Mouse (Mus musculus) forebrain, embryonic 12.5 days (tissue): ENCODE results near the gene Ackr1. TPM values are rescaled to one million over a fixed set of nuclear protein-coding genes. Genes with fewer than 3 reads are reported as not detected.

Experiments used
- ATAC-seq: fragments of 200-750 bp; cut with Nextera tagmentation; 2 replicates; pipeline ENCODE4 v1.8.0; 2017; ENCODE audit warnings: moderate TSS enrichment; ENCODE audit not compliant: low FRiP score
- H3K27ac ChIP-seq: fragments of 300-500 bp; sonication (generic); 2 replicates; pipeline ENCODE4 v1.5.1; 2016; ENCODE audit warnings: mild to moderate bottlenecking
- H3K27me3 ChIP-seq: fragments of 300-500 bp; sonication (generic); 2 replicates; pipeline ENCODE4 v1.6.1; 2016; ENCODE audit warnings: mild to moderate bottlenecking
- H3K36me3 ChIP-seq: fragments of 300-500 bp; sonication (generic); replicated peaks from 2 replicates; pipeline ENCODE4 v1.6.1; 2016; ENCODE audit warnings: mild to moderate bottlenecking
- H3K4me1 ChIP-seq: fragments of 300-500 bp; sonication (generic); 2 replicates; pipeline ENCODE4 v1.6.1; 2016
- H3K4me2 ChIP-seq: fragments of 300-500 bp; sonication (generic); 2 replicates; pipeline ENCODE4 v1.6.1; 2016; ENCODE audit warnings: mild to moderate bottlenecking, moderate library complexity
- H3K4me3 ChIP-seq: fragments of 300-500 bp; sonication (generic); replicated peaks from 2 replicates; pipeline ENCODE4 v1.5.1; 2016; ENCODE audit warnings: mild to moderate bottlenecking
- H3K9ac ChIP-seq: fragments of 300-500 bp; sonication (generic); 2 replicates; pipeline ENCODE4 v1.6.1; 2016; ENCODE audit warnings: mild to moderate bottlenecking
- H3K9me3 ChIP-seq: fragments of 300-500 bp; sonication (generic); 2 replicates; pipeline ENCODE4 v1.6.1; 2016
- WGBS: fragments of 180-500 bp; shearing (Covaris S2); methylation state at CpG from one replicate; pipeline ENCODE4 v1.1.7; 2016; 5-methylcytosine and 5-hydroxymethylcytosine counted together
- polyA plus RNA-seq: library from polyadenylated mRNA; unstranded; fragments of >200 nt; fragmentation: Nextera tagmentation; extraction: Ambion mirVana; gene quantifications from 2 replicates; pipeline ENCODE4 v1.2.1, GENCODE M21; 2016

The Ackr1 gene
- polyA plus RNA-seq, 1 experiment from 2014 or later = 5.1 TPM

DNA sequence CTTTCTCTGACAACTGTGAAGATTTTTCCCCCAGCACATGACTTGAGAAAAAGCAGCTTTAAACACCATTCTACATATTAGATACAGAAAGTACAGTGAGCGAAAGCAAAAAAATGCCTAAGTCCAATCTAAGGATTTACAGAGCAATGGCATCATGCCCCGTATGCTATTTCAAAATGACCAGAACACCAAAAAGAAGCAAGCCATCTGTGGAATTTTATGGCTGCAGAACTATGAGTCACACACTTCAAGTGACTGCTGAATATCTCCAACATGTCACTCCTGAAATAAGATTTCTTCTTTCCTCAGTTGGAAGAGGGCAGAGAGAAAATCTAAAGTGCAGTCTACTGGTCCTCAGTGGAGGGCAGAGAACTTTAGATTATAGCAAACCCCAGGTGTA is 29.9 kb upstream of the Ackr1 start:
- Histone ChIP-seq H3K4me2 (no peak overlapping the region), H3K27me3 (no peaks in the 10 kb centered on the region), H3K9ac (no peak overlapping the region), H3K4me3 (no peak overlapping the region), H3K4me1 (peaks cover 26% of the 10 kb centered on the region), H3K36me3 (no peaks in the 10 kb centered on the region; the same call in 1 of the 2 replicates), H3K9me3 (no peaks in the 10 kb centered on the region), H3K27ac (no peak overlapping the region)
- WGBS = 94% methylated on average over 2 of the region's 2 CpGs
- ATAC-seq = no peak

DNA sequence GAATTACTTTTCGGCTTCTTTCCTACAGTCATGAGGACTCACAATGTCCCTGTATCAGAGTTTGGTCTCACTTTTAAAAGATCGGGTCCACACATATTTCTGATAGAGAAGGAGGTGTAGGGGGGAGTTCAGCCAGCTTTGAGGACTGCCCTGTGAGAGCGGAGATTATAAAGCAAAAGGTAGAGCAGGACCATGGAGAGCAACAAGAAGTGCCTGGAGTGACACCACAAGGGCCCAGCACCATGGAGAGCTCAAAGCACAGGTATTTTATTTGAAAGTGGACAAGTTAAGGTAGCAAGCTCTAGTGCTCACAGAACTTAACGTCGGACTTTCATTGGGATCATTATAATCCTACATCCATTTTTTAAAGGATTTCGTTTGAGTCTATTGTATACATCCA is 28.1 kb upstream of the Ackr1 start:
- no peaks in the 10 kb centered on the region; the same call in 1 of the 2 replicates for H3K36me3 ChIP-seq
- ATAC-seq = no peak
- H3K4me3 ChIP-seq = no peak overlapping the region
- no peaks in the 10 kb centered on the region for H3K27me3 ChIP-seq
- no peak overlapping the region for H3K9ac ChIP-seq
- peaks cover 22% of the 10 kb centered on the region for H3K4me1 ChIP-seq
- WGBS = 57% methylated on average over 6 of the region's 6 CpGs
- no peak overlapping the region for H3K27ac ChIP-seq
- no peak overlapping the region for H3K4me2 ChIP-seq
- H3K9me3 ChIP-seq = no peaks in the 10 kb centered on the region

DNA sequence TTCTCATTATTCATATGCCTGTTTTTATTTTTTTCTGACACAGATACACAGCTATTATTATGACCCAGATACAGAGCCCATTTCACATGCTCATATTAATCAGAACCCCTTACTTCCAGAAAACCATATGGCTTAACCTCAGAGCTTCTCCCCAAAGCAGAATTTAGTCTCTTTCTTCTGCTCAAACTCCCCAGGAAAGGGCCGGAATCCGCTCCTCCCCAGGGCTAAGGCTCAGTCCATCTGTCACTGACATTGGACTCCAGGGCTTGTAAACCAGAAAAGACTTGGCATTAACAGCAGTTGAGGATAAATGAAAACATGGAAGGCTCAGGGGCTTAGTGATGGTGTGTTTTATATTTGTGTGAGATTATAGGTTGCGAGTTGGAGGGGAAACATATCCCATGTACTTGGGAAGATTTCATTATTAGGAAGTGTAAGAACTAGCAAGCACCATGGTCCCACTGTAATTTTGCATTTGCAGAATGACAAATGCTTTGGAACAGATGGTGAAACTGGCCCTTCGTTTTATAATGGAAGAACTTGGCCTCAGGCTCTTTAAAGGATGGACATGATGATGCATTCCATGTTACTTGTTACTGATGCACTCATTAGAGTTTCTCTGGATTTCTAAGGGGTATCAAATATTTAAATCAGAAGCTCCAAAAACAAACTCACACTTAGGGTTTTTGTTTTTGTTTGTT is 26.2 kb upstream of the Ackr1 start:
- ATAC-seq = no peak
- H3K27ac ChIP-seq = 0 out of 2 replicates have a peak overlapping the region, but pooled peaks have one; percentile 6
- H3K4me3 ChIP-seq = no peak overlapping the region
- WGBS = 84% methylated on average over 4 of the region's 4 CpGs
- no peaks in the 10 kb centered on the region for H3K9me3 ChIP-seq
- H3K4me1 ChIP-seq = peaks cover 12% of the 10 kb centered on the region
- no peaks in the 10 kb centered on the region for H3K27me3 ChIP-seq
- no peaks in the 10 kb centered on the region; the same call in none of the 2 replicates for H3K36me3 ChIP-seq
- no peak overlapping the region for H3K9ac ChIP-seq
- no peak overlapping the region for H3K4me2 ChIP-seq

DNA sequence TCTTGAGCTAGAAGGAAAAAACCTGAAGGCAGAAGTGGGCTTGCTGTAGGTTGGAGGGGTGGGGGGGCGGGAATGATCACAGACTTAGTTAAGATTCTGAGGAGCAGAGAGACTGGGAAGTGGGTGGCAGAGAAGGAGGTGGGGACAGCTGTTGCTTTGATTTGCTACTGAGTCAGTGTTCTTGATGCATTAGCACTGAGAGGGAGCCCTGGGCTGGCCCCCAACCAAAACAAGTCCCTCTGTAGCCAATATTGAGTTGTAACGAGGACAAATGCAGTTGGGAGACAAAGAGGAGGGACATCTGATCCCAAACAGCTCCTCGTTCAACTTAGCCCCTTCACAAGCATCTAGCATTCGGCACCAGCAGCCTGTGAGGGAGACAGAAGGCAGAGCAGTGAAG is 24.2 kb upstream of the Ackr1 start:
- WGBS = 38% methylated on average over 4 of the region's 4 CpGs
- no peak overlapping the region for H3K4me3 ChIP-seq
- H3K4me2 ChIP-seq = no peak overlapping the region
- H3K9ac ChIP-seq = no peak overlapping the region
- peaks cover 12% of the 10 kb centered on the region for H3K4me1 ChIP-seq
- no peaks in the 10 kb centered on the region; the same call in 1 of the 2 replicates for H3K36me3 ChIP-seq
- H3K27me3 ChIP-seq = no peaks in the 10 kb centered on the region
- H3K9me3 ChIP-seq = no peaks in the 10 kb centered on the region
- no peak overlapping the region for H3K27ac ChIP-seq
- no peak for ATAC-seq

DNA sequence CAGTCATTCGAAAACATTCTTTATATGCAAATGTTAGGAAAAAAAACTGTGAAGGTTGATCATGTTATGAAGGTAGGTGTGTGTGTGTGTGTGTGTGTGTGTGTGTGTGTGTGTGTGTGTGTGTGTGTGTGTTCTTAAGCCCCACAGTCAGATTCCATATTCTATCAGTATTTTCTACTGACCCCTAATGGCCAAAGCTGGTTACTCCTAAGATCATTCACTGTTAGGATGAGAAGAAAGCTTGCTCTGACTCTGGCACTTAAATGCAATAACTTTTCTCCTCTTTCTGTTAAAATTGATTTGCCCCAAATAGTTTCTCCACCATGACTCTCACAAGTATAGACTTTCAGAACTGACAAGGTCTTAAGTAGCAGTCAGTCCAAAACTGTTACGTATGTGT is 23.1 kb upstream of the Ackr1 start:
- H3K27me3 ChIP-seq = no peaks in the 10 kb centered on the region
- H3K9me3 ChIP-seq = no peaks in the 10 kb centered on the region
- H3K4me2 ChIP-seq = no peak overlapping the region
- no peaks in the 10 kb centered on the region; the same call in 1 of the 2 replicates for H3K36me3 ChIP-seq
- H3K27ac ChIP-seq = no peak overlapping the region
- no peak overlapping the region for H3K4me3 ChIP-seq
- H3K4me1 ChIP-seq = peaks cover 13% of the 10 kb centered on the region
- no peak for ATAC-seq
- 87% methylated on average over 2 of the region's 2 CpGs for WGBS
- no peak overlapping the region for H3K9ac ChIP-seq

DNA sequence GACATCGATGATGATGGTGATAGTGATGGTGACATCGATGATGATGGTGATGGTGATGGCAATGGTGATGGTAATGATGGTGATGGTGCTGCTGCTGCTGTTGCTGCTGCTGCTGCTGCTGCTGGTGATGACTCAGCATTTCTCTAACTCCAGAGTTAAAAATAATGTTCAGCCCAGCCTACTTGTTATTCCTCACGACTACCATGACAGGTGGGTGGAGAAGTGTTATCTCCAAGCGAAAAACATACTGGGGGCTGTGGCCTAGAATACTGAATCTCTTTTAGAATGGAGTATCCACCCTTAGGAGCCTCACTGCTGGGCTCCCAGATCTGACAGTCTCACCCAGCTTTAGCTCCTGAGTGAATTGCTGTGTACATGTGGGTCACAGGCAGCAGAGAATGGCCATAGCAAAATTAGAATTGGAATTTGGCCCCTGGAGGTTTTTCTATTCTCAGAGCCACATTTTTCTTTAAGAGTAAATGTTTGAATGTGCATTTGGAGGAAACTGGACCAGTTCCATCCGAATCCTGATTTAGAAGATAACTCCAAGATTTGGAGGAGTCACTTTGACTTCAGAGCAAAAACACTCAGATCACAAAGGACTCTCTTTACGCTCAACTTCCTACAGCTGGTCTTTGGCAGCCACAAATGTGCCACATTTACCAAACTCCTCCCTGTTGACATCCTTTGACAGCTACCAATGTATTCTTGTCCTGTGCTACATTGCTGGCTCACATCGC is 21.7 kb upstream of the Ackr1 start:
- Histone ChIP-seq H3K4me2 (no peak overlapping the region), H3K27ac (peak overlapping the region; percentile 42; the same call in 1 of the 2 replicates), H3K4me1 (peaks cover 27% of the 10 kb centered on the region), H3K36me3 (no peaks in the 10 kb centered on the region; the same call in 1 of the 2 replicates), H3K9ac (no peak overlapping the region), H3K4me3 (no peak overlapping the region), H3K9me3 (no peaks in the 10 kb centered on the region), H3K27me3 (no peaks in the 10 kb centered on the region)
- no peak for ATAC-seq
- 83% methylated on average over 7 of the region's 7 CpGs for WGBS

DNA sequence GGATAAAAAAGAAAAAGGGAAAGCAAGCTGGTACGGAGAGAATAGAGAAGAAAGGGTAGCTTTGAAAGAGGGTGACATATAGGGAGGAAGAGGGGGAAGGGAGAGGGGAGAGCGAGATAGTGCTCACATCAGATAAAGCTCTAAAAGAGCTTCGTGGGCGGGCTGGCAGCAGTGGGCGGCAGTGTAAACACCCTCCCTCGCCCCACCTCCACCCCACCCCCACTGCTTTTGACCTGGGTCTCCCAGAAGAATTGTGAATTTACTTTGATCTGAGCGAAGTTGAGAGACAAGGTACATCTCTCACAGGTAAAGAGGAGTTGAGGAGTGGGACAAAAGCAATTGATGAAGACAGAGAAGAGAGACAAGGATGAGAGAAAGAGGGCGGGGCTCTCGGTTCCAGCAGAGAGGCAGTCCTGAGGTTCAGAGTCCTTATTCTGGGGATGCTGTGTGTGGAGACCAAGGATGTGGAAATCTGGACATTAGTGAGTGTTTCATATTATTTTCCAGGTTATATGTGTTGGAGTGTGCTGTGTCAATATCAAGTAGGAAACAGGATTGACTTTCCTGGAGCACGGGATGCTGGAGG is 16.9 kb upstream of the Ackr1 start, which contains the start of gene Aim2:
Gene Aim2 (plus strand): TSS at position 508 of the 586 bp plus-strand sequence.
- peaks cover 5% of the 10 kb centered on the region; the same call in 1 of the 2 replicates for H3K36me3 ChIP-seq
- peak within 1 kb of the TSS; percentile 43 for H3K4me3 ChIP-seq
- H3K9me3 ChIP-seq = no peaks in the 10 kb centered on the region
- peak within 1 kb of the TSS; percentile 36; the same call in 1 of the 2 replicates for H3K27ac ChIP-seq
- 8% methylated on average over 10 of the region's 10 CpGs for WGBS
- peak within 1 kb of the TSS; percentile 56 for H3K9ac ChIP-seq
- peak within 1 kb of the TSS; percentile 58 for H3K4me2 ChIP-seq
- ATAC-seq = peak; percentile 71
- H3K27me3 ChIP-seq = no peaks in the 10 kb centered on the region
- H3K4me1 ChIP-seq = peaks cover 27% of the 10 kb centered on the region

DNA sequence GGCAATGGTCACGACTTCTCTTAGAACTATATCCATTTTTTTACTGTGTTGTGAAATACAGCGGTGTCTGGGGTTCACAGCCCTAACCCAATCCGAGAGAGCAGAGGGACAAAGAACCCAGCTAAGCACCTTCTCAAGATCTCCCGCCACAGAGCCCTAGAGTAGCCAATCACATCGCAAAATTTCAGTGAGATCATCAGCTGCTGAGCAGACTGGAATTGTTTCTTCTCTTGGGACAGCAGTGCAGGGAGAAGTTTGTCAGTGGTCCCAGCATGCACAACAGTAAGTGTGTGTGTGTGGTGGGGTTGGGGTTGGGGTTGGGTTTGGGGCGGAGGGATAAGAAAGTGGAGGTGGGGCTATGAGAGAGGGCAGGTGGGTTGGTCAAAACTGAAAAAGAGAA is 16.4 kb upstream of the Ackr1 start:
- Histone ChIP-seq H3K4me2 (peak overlapping the region; percentile 58), H3K36me3 (peaks cover 5% of the 10 kb centered on the region; the same call in 1 of the 2 replicates), H3K4me1 (peaks cover 27% of the 10 kb centered on the region), H3K9ac (peak overlapping the region; percentile 56), H3K9me3 (no peaks in the 10 kb centered on the region), H3K27ac (peak overlapping the region; percentile 36; the same call in 1 of the 2 replicates), H3K27me3 (no peaks in the 10 kb centered on the region), H3K4me3 (peak overlapping the region; percentile 43)
- ATAC-seq = peak; percentile 94
- 3% methylated on average over 6 of the region's 6 CpGs for WGBS

DNA sequence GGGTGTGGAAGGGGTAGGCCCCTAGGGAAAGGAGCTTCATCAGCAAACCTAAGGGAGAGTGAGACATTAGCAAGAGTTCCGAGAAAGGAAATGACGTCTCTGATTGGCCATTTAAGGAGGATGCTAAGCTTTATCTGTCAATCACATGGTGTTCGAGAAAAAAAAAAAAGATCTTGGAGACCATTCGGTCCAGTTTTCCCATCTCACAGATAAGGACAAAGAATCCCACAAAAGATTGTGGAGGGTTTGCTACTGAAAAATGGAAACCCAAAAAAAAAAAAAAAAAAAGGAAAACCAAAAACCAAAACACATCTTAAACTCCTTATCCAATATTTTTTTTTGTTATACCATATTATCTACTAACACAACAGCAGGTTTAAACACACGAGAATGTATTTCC is 15.6 kb upstream of the Ackr1 start:
- no peak overlapping the region for H3K9ac ChIP-seq
- no peak overlapping the region for H3K4me2 ChIP-seq
- no peaks in the 10 kb centered on the region for H3K27me3 ChIP-seq
- H3K9me3 ChIP-seq = no peaks in the 10 kb centered on the region
- 46% methylated on average over 5 of the region's 5 CpGs for WGBS
- ATAC-seq = no peak
- no peak overlapping the region for H3K4me3 ChIP-seq
- peaks cover 5% of the 10 kb centered on the region; the same call in 1 of the 2 replicates for H3K36me3 ChIP-seq
- H3K27ac ChIP-seq = no peak overlapping the region
- peaks cover 29% of the 10 kb centered on the region for H3K4me1 ChIP-seq

DNA sequence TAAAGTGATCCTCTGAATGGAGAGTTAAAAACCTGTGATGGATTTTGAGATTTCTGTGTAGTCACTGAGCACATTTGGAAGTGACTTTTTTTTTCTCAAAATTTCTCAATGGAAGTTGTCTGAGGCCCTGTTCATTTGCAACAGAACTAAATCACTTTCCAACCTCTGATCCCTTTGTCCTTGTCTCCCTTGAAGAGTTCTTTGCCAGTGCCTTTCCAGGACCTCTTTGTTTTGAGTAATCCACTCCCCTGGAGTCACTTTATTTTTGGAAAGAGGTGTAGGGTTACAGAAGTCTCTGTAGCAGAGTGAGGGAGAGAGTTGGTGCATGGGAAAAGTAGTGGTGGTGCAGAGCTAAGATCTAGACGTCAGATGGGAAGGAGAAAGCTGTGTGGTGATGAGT is 15.0 kb upstream of the Ackr1 start:
- Histone ChIP-seq H3K4me1 (peaks cover 35% of the 10 kb centered on the region), H3K27ac (no peak overlapping the region), H3K36me3 (peaks cover 11% of the 10 kb centered on the region; the same call in 1 of the 2 replicates), H3K9ac (no peak overlapping the region), H3K9me3 (no peaks in the 10 kb centered on the region), H3K4me2 (no peak overlapping the region), H3K27me3 (no peaks in the 10 kb centered on the region), H3K4me3 (no peak overlapping the region)
- 15% methylated on average over 1 of the region's 1 CpGs for WGBS
- no peak for ATAC-seq

DNA sequence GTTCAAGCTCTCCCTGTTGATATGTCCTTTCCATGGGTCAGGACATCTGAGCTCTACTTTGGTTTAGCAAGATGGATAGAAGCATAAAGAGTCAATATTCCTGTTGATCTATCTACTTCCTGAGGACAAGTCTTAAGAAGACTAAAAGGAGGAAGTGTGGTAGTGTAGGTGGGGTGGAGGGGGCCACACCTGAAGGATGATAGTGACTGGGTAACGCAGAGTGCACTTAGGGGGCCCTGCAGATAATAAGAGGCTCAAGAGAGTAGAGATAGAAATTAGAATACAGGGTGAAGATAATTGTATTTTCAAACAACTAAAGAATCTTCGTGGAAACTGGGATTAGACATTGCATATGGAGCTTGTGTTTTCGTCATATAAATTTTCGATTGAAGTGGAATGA is 11.6 kb upstream of the Ackr1 start:
- Histone ChIP-seq H3K27me3 (no peaks in the 10 kb centered on the region), H3K9me3 (no peaks in the 10 kb centered on the region), H3K27ac (no peak overlapping the region), H3K4me1 (peaks cover 19% of the 10 kb centered on the region), H3K4me2 (no peak overlapping the region), H3K4me3 (no peak overlapping the region), H3K9ac (no peak overlapping the region), H3K36me3 (peaks cover 17% of the 10 kb centered on the region)
- no peak for ATAC-seq
- WGBS = 92% methylated on average over 4 of the region's 4 CpGs

DNA sequence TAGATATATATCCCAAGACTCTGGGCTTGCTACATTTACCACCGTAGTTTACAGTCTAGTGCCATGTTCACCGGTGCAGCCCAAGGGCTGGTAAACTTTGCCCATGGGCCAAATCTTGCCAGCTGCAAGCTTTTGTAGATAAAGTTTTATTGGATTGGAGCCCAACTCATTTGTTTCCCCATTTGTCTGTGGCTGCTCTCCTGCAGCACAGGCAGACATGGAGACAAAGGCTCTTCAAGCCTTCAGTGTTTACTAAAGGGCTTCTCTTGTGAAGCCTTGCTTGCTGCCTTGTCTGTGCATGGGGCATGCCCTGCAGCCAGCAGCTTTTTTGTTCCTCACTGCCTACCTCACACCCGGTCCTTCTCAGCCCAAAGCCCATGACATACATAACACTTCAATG is 10.4 kb upstream of the Ackr1 start:
- Histone ChIP-seq H3K27me3 (no peaks in the 10 kb centered on the region), H3K9me3 (no peaks in the 10 kb centered on the region), H3K4me1 (peaks cover 12% of the 10 kb centered on the region), H3K27ac (no peak overlapping the region), H3K4me3 (no peak overlapping the region), H3K4me2 (no peak overlapping the region), H3K36me3 (peaks cover 17% of the 10 kb centered on the region), H3K9ac (no peak overlapping the region)
- WGBS = 61% methylated on average over 3 of the region's 3 CpGs
- no peak for ATAC-seq
